19 mouse cellular contexts compared by ENCODE assay signal in the genomic region with DNA sequence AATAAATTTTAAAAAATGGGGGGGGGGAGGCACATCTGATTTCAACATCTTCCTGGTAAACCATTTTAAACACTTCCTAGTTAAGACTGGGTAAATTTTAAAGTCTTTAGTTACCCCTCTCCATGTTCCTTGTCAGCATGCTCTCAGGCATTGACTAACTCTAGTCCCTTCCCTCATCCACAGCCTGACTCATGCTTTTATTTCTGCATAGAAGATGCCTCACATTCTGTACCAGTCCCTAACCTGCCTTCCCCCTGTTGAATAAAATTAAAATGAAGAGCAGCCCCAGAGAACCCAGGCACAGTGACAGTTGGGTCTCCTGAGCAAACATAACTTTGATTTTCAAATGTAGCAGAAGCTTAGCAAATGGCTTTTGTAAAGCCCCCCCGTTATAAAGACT.
"Had no signal": no experiment of that assay in that cellular context is flagged by ENCODE, and none has a peak within 500 bp of the region (broad histone marks: within the 10 kb centered on the region; RNA-seq: fewer than 3 reads in every experiment).

No protein-coding gene starts in this region.

- DNase-seq: kidney, postnatal 25 days; left cerebral cortex, postnatal 4 days; lung, adult 18-20 months; lung, postnatal 10 days; lung, postnatal 36 days; thymus, adult 2 months; thymus, postnatal 14 days; thymus, postnatal 4 days had no signal

- H3K9me3 ChIP-seq: limb, embryonic 12.5 days; limb, embryonic 15.5 days; lung, embryonic 15.5 days; midbrain, embryonic 10.5 days; midbrain, embryonic 13.5 days had no signal

- H3K27me3 ChIP-seq: limb, embryonic 12.5 days; limb, embryonic 15.5 days; lung, embryonic 15.5 days; midbrain, embryonic 13.5 days had no signal

- H3K9ac ChIP-seq: limb, embryonic 12.5 days; limb, embryonic 15.5 days; liver, embryonic 14.5 days; lung, embryonic 15.5 days; midbrain, embryonic 13.5 days had no signal

- H3K36me3 ChIP-seq: limb, embryonic 12.5 days; limb, embryonic 15.5 days; lung, embryonic 15.5 days; midbrain, embryonic 10.5 days; midbrain, embryonic 13.5 days had no signal

- ATAC-seq: midbrain, embryonic 13.5 days; midbrain, embryonic 16.5 days had no signal

- H3K4me3 ChIP-seq: limb, embryonic 12.5 days; limb, embryonic 15.5 days; lung, embryonic 15.5 days; megakaryocyte, embryonic 14.5 days; midbrain, embryonic 10.5 days; midbrain, embryonic 13.5 days had no signal

- H3K4me1 ChIP-seq: limb, embryonic 15.5 days; lung, embryonic 15.5 days; megakaryocyte, embryonic 14.5 days; midbrain, embryonic 10.5 days had no signal

- H3K4me2 ChIP-seq: limb, embryonic 12.5 days; limb, embryonic 15.5 days; liver, embryonic 11.5 days; lung, embryonic 15.5 days; midbrain, embryonic 13.5 days had no signal

- H3K27ac ChIP-seq: kidney, postnatal 0 days; limb, embryonic 12.5 days; limb, embryonic 15.5 days; liver, embryonic 14.5 days; lung, embryonic 15.5 days; midbrain, embryonic 10.5 days; midbrain, embryonic 13.5 days; stomach, postnatal 0 days had no signal
